Mouse (Mus musculus) midbrain, embryonic 16.5 days (tissue): Measurements from ENCODE around the gene Smc1a. TPM values are rescaled to one million over a fixed set of nuclear protein-coding genes. Genes with fewer than 3 reads are reported as not detected.
A peak's percentile ranks its signal among the peaks of the same experiment; 100 is the strongest.
"Not testable (repeated sequence)": the region's sequence is repeated elsewhere in the genome, so short reads cannot be mapped to it uniquely, and the experiment has no call there.

Source experiments
- ATAC-seq: fragments of 200-750 bp; cut with Nextera tagmentation; 2 replicates; pipeline ENCODE4 v1.8.0; 2017; ENCODE audit warnings: moderate TSS enrichment
- H3K27ac ChIP-seq: fragments of 300-500 bp; sonication (generic); 2 replicates; pipeline ENCODE4 v1.5.1; 2014; ENCODE audit warnings: mild to moderate bottlenecking, low read length, mixed read lengths
- H3K27me3 ChIP-seq: fragments of 300-500 bp; sonication (generic); 2 replicates; pipeline ENCODE4 v1.6.1; 2014; ENCODE audit warnings: low read depth, low read length, mixed read lengths; ENCODE audit not compliant: control insufficient read depth, insufficient read depth
- H3K36me3 ChIP-seq: fragments of 300-500 bp; sonication (generic); 2 replicates; pipeline ENCODE4 v1.6.1; 2014; ENCODE audit warnings: mild to moderate bottlenecking, low read length, moderate library complexity, mixed read lengths; ENCODE audit not compliant: control insufficient read depth, insufficient read depth
- H3K4me1 ChIP-seq: fragments of 300-500 bp; sonication (generic); 2 replicates; pipeline ENCODE4 v1.6.1; 2014; ENCODE audit warnings: mild to moderate bottlenecking, low read length, mixed read lengths; ENCODE audit not compliant: control insufficient read depth, insufficient read depth
- H3K4me2 ChIP-seq: fragments of 300-500 bp; sonication (generic); 2 replicates; pipeline ENCODE4 v1.6.1; 2014; ENCODE audit warnings: mild to moderate bottlenecking, low read length, mixed read lengths
- H3K4me3 ChIP-seq: fragments of 300-500 bp; sonication (generic); 2 replicates; pipeline ENCODE4 v1.5.1; 2014; ENCODE audit warnings: low read depth, mild to moderate bottlenecking, low read length, moderate library complexity, mixed read lengths
- H3K9ac ChIP-seq: fragments of 300-500 bp; sonication (generic); 2 replicates; pipeline ENCODE4 v1.6.1; 2014; ENCODE audit warnings: low read depth, low read length, mixed read lengths
- H3K9me3 ChIP-seq: fragments of 300-500 bp; sonication (generic); replicated peaks from 2 replicates; pipeline ENCODE4 v1.6.1; 2014; ENCODE audit warnings: mild to moderate bottlenecking, low read length, mixed read lengths; ENCODE audit not compliant: control insufficient read depth, poor library complexity, severe bottlenecking
- WGBS: fragments of 180-500 bp; shearing (Covaris S2); extraction: QIAGEN DNeasy Blood & Tissue Kit; methylation state at CpG from one replicate; pipeline ENCODE4 v1.1.7; 2014; 5-methylcytosine and 5-hydroxymethylcytosine counted together
- polyA plus RNA-seq: library from polyadenylated mRNA; unstranded; fragments of >200 nt; fragmentation: Nextera tagmentation; extraction: Ambion mirVana; gene quantifications from 2 replicates; pipeline ENCODE4 v1.2.1, GENCODE M21; 2015

Gene Smc1a
- polyA plus RNA-seq, 1 experiment from 2014 or later = 72.9 TPM

- H3K9me3 ChIP-seq = no peaks in the 10 kb centered on the region
- peak overlapping the region; percentile 54 for H3K4me3 ChIP-seq
- H3K36me3 ChIP-seq = no peaks in the 10 kb centered on the region
- H3K27ac ChIP-seq = no peak overlapping the region
- H3K9ac ChIP-seq = 0 out of 2 replicates have a peak overlapping the region, but pooled peaks have one; percentile 58
- no peak for ATAC-seq
- peak overlapping the region; percentile 57 for H3K4me2 ChIP-seq
- H3K4me1 ChIP-seq = peaks cover 9% of the 10 kb centered on the region; the same call in 1 of the 2 replicates
- H3K27me3 ChIP-seq = peaks cover 7% of the 10 kb centered on the region
- 21% methylated on average over 14 of the region's 14 CpGs for WGBS
Measured at GRCm38 (mm10) chrX:152017186-152017585, 958 bp downstream of the Smc1a start.

GRCm38 (mm10) chrX:152019294-152019693 is 3.1 kb downstream of the Smc1a start:
- WGBS = 84% methylated on average over 2 of the region's 2 CpGs
- Histone ChIP-seq H3K36me3 (no peaks in the 10 kb centered on the region), H3K9me3 (no peaks in the 10 kb centered on the region), H3K4me3 (no peak overlapping the region), H3K4me2 (no peak overlapping the region), H3K4me1 (peaks cover 9% of the 10 kb centered on the region; the same call in 1 of the 2 replicates), H3K27me3 (peaks cover 11% of the 10 kb centered on the region), H3K27ac (no peak overlapping the region), H3K9ac (no peak overlapping the region)
- ATAC-seq = no peak

- Histone ChIP-seq H3K9me3 (no peaks in the 10 kb centered on the region), H3K4me1 (no peaks in the 10 kb centered on the region), H3K4me2 (no peak overlapping the region), H3K9ac (no peak overlapping the region), H3K4me3 (no peak overlapping the region), H3K27ac (no peak overlapping the region), H3K27me3 (peaks cover 5% of the 10 kb centered on the region), H3K36me3 (no peaks in the 10 kb centered on the region; the same call in 1 of the 2 replicates)
- ATAC-seq = no peak
Measured at GRCm38 (mm10) chrX:152039865-152040264, 23.6 kb downstream of the Smc1a start.

GRCm38 (mm10) chrX:152047230-152047629 is 31.0 kb downstream of the Smc1a start:
- Histone ChIP-seq H3K27ac (no peak overlapping the region), H3K27me3 (peaks cover 14% of the 10 kb centered on the region)

GRCm38 (mm10) chrX:152052546-152052945 is 36.3 kb downstream of the Smc1a start:
- peaks cover 16% of the 10 kb centered on the region for H3K27me3 ChIP-seq
- no peak overlapping the region for H3K4me3 ChIP-seq
- no peak for ATAC-seq
- no peaks in the 10 kb centered on the region for H3K9me3 ChIP-seq
- H3K4me2 ChIP-seq = no peak overlapping the region
- no peaks in the 10 kb centered on the region for H3K4me1 ChIP-seq
- H3K36me3 ChIP-seq = no peaks in the 10 kb centered on the region
- WGBS = 67% methylated on average over 2 of the region's 3 CpGs
- H3K9ac ChIP-seq = no peak overlapping the region
- H3K27ac ChIP-seq = no peak overlapping the region

More at GRCm38 (mm10) chrX:152047230-152047629, 31.0 kb downstream of the Smc1a start:
- Histone ChIP-seq H3K4me1 (no peaks in the 10 kb centered on the region), H3K36me3 (no peaks in the 10 kb centered on the region), H3K9me3 (no peaks in the 10 kb centered on the region), H3K4me3 (no peak overlapping the region), H3K9ac (no peak overlapping the region), H3K4me2 (no peak overlapping the region)
- ATAC-seq = no peak

GRCm38 (mm10) chrX:152054094-152054493 is 37.9 kb downstream of the Smc1a start:
- WGBS = 77% methylated on average over 1 of the region's 1 CpGs
- no peak for ATAC-seq

GRCm38 (mm10) chrX:152065674-152066073 is 49.4 kb downstream of the Smc1a start:
- no peak overlapping the region for H3K4me2 ChIP-seq
- H3K4me3 ChIP-seq = no peak overlapping the region
- H3K27me3 ChIP-seq = peaks cover 19% of the 10 kb centered on the region
- ATAC-seq = no peak
- H3K27ac ChIP-seq = no peak overlapping the region
- no peaks in the 10 kb centered on the region for H3K9me3 ChIP-seq
- H3K36me3 ChIP-seq = 0 out of 2 replicates have a peak, but pooled peaks cover 6% of the 10 kb centered on the region
- no peaks in the 10 kb centered on the region for H3K4me1 ChIP-seq
- 73% methylated on average over 2 of the region's 2 CpGs for WGBS
- H3K9ac ChIP-seq = no peak overlapping the region

More at GRCm38 (mm10) chrX:152054094-152054493, 37.9 kb downstream of the Smc1a start:
- Histone ChIP-seq H3K36me3 (no peaks in the 10 kb centered on the region), H3K4me1 (no peaks in the 10 kb centered on the region), H3K4me2 (no peak overlapping the region), H3K27me3 (peaks cover 12% of the 10 kb centered on the region), H3K27ac (no peak overlapping the region), H3K9ac (no peak overlapping the region), H3K4me3 (no peak overlapping the region), H3K9me3 (no peaks in the 10 kb centered on the region)

GRCm38 (mm10) chrX:152067789-152068188 is 51.6 kb downstream of the Smc1a start:
- H3K4me2 ChIP-seq = no peak overlapping the region
- 71% methylated on average over 1 of the region's 1 CpGs for WGBS
- H3K27me3 ChIP-seq = peaks cover 23% of the 10 kb centered on the region

GRCm38 (mm10) chrX:152089832-152090614 is 73.8 kb downstream of the Smc1a start:
- not testable (repeated sequence) for H3K4me3 ChIP-seq, H3K36me3 ChIP-seq, H3K9ac ChIP-seq, H3K9me3 ChIP-seq, H3K4me1 ChIP-seq
- WGBS = 26% methylated on average over 6 of the region's 7 CpGs
- ATAC-seq = peak; percentile 96
- peak overlapping the region; percentile 21; the same call in 1 of the 2 replicates for H3K4me2 ChIP-seq
- H3K27ac ChIP-seq = peak overlapping the region; percentile 69; the same call in 1 of the 2 replicates
- peaks cover 15% of the 10 kb centered on the region for H3K27me3 ChIP-seq

More at GRCm38 (mm10) chrX:152067789-152068188, 51.6 kb downstream of the Smc1a start:
- no peak overlapping the region for H3K27ac ChIP-seq
- no peaks in the 10 kb centered on the region for H3K9me3 ChIP-seq
- H3K36me3 ChIP-seq = no peaks in the 10 kb centered on the region
- no peak overlapping the region for H3K4me3 ChIP-seq
- H3K9ac ChIP-seq = no peak overlapping the region
- ATAC-seq = no peak
- H3K4me1 ChIP-seq = no peaks in the 10 kb centered on the region
